Mouse (Mus musculus) bone marrow macrophage, adult 2 months (primary cell): ENCODE measurements at regions not wholly inside any gene's neighbourhood (a gene's known extent, or its start where the extent isn't known, plus 50 kb on each side); places are given as distances from the start of the nearest gene placed in this dataset.

ENCODE experiments used
- CTCF ChIP-seq: IDR thresholded peaks from 2 replicates; pipeline ENCODE4 v1.5.1; 2012; ENCODE audit warnings: low read depth, mild to moderate bottlenecking, low read length, moderate library complexity
- POLR2A ChIP-seq: IDR thresholded peaks from 2 replicates; pipeline ENCODE4 v1.6.1; 2012; ENCODE audit warnings: mild to moderate bottlenecking, low read depth, low read length, borderline replicate concordance

DNA sequence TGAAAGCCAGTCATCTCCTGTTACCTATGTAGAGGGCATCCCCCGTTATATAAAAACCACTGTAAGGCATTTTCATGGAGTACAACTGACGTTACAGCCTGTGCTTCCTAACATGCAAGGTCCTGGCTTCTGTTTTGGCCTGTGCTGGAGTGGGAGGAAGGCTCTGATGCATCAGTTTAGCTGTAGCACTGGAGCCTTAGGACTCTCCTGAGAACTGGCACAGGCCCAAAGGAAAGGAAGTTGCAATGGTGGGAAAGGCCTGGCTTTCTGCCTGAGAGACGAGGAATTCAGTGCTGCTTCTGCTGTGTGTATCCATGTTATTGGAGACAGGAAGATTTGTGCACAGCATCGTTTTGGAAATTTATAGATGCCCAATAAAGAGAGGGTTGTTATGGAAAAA lies 144.2 kb upstream of the Gm5148 start:
- TF ChIP-seq CTCF: no peak
- TF ChIP-seq POLR2A: no peak
